Mouse (Mus musculus) myocyte (in vitro differentiated cells): Measurements from ENCODE around the gene Setd1b. TPM values are rescaled to one million over a fixed set of nuclear protein-coding genes. Genes with fewer than 3 reads are reported as not detected.
"Not testable (repeated sequence)": the region's sequence is repeated elsewhere in the genome, so short reads cannot be mapped to it uniquely, and the experiment has no call there.

Experiments
- H3K27me3 ChIP-seq: one replicate; pipeline ENCODE4 v1.6.1; 2011; ENCODE audit not compliant: control insufficient read depth, insufficient read depth, insufficient read length
- H3K36me3 ChIP-seq: one replicate; pipeline ENCODE4 v1.6.1; 2011; ENCODE audit not compliant: control insufficient read depth, insufficient read depth
- H3K4me2 ChIP-seq: one replicate; pipeline ENCODE4 v1.6.1; 2011; ENCODE audit warnings: low read depth, control low read depth
- H3K4me3 ChIP-seq: one replicate; pipeline ENCODE4 v1.5.1; 2011; ENCODE audit warnings: mild to moderate bottlenecking, control low read depth, moderate library complexity
- H3K79me2 ChIP-seq: one replicate; pipeline ENCODE4 v1.6.1; 2011; ENCODE audit not compliant: control insufficient read depth, insufficient read depth
- H3ac ChIP-seq: one replicate; pipeline ENCODE4 v1.6.1; 2011; ENCODE audit not compliant: control insufficient read depth, insufficient read length
- CEBPB ChIP-seq: IDR thresholded peaks from 2 replicates; pipeline ENCODE4 v1.6.1; 2011; ENCODE audit warnings: mild to moderate bottlenecking, moderate library complexity; ENCODE audit not compliant: poor library complexity, insufficient read depth, severe bottlenecking
- E2F4 ChIP-seq: IDR thresholded peaks from one replicate; pipeline ENCODE4 v1.6.1; 2011; ENCODE audit warnings: mild to moderate bottlenecking, control low read depth, moderate library complexity; ENCODE audit not compliant: insufficient read depth
- MAX ChIP-seq: IDR thresholded peaks from one replicate; pipeline ENCODE4 v1.6.1; 2011; ENCODE audit warnings: low read depth, mild to moderate bottlenecking, control low read depth
- MYOD1 ChIP-seq, 3 experiments: IDR thresholded peaks; one replicate each; pipeline ENCODE4 v1.6.1; 2011; ENCODE audit warnings: control low read depth in 2 of 3, low read depth in 2 of 3, mild to moderate bottlenecking in 2 of 3, moderate library complexity in 1 of 3; ENCODE audit not compliant: insufficient read length in 2 of 3, control insufficient read depth in 1 of 3
- MYOG ChIP-seq, 3 experiments: IDR thresholded peaks; one replicate each; pipeline ENCODE4 v1.6.1; 2011; ENCODE audit warnings: control low read depth in 2 of 3, low read depth in 2 of 3, mild to moderate bottlenecking in 2 of 3; ENCODE audit not compliant: insufficient read length in 2 of 3, control insufficient read depth in 1 of 3, insufficient read depth in 1 of 3
- POLR2A ChIP-seq: IDR thresholded peaks from one replicate; pipeline ENCODE4 v1.6.1; 2011; ENCODE audit warnings: low read depth, mild to moderate bottlenecking, control low read depth, moderate library complexity; ENCODE audit not compliant: insufficient read length
- POLR2AphosphoS2 ChIP-seq: IDR thresholded peaks from one replicate; pipeline ENCODE4 v1.6.1; 2011; ENCODE audit warnings: low read depth, control low read depth; ENCODE audit not compliant: insufficient read length
- REST ChIP-seq: IDR thresholded peaks from one replicate; pipeline ENCODE4 v1.6.1; 2011; ENCODE audit warnings: mild to moderate bottlenecking, control low read depth, moderate library complexity; ENCODE audit not compliant: insufficient read depth, insufficient read length
- SRF ChIP-seq: IDR thresholded peaks from one replicate; pipeline ENCODE4 v1.6.1; 2011; ENCODE audit warnings: low read depth; ENCODE audit not compliant: control insufficient read depth, insufficient read length
- TCF12 ChIP-seq: IDR thresholded peaks from one replicate; pipeline ENCODE4 v1.6.1; 2011; ENCODE audit warnings: mild to moderate bottlenecking, control low read depth; ENCODE audit not compliant: poor library complexity, insufficient read depth, severe bottlenecking
- TCF3 ChIP-seq: IDR thresholded peaks from one replicate; pipeline ENCODE4 v1.6.1; 2011; ENCODE audit warnings: low read depth, control low read depth; ENCODE audit not compliant: insufficient read length
- USF1 ChIP-seq: IDR thresholded peaks from one replicate; pipeline ENCODE4 v1.6.1; 2011; ENCODE audit warnings: low read depth, mild to moderate bottlenecking, control low read depth, moderate library complexity
- polyA plus RNA-seq: library from polyadenylated mRNA; unstranded; fragments of >200 nt; fragmentation: generic; extraction: Trizol; gene quantifications from one replicate; pipeline ENCODE4 v1.2.1, GENCODE M21; 2012; ENCODE audit warnings: missing spikeins

The Setd1b gene
- polyA plus RNA-seq, 1 experiment, result 5.4 TPM

GRCm38 (mm10) chr5:123194856-123195255 is 52.9 kb downstream of the Setd1b start:
- no peaks in the 10 kb centered on the region for H3K79me2 ChIP-seq
- H3K4me3 ChIP-seq, result no peak overlapping the region
- no peak overlapping the region for H3K4me2 ChIP-seq
- H3ac ChIP-seq, result no peak overlapping the region
- no peaks in the 10 kb centered on the region for H3K36me3 ChIP-seq
- peaks cover 18% of the 10 kb centered on the region for H3K27me3 ChIP-seq
- no peak for TF ChIP-seq MYOG (IDR thresholded peaks at IDR 0.05; ENCODE audit: control insufficient read depth in 1 of 3, insufficient read depth in 1 of 3, insufficient read length in 2 of 3, low read depth in 2 of 3)
- no peak for TF ChIP-seq TCF12
- TF ChIP-seq POLR2A, result no peak
- TF ChIP-seq SRF, result no peak
- no peak for TF ChIP-seq REST
- TF ChIP-seq CEBPB, result no peak
- no peak for TF ChIP-seq POLR2AphosphoS2
- TF ChIP-seq TCF3, result no peak
- no peak for TF ChIP-seq MAX

- Histone ChIP-seq H3ac (no peak overlapping the region), H3K4me3 (no peak overlapping the region), H3K79me2 (no peaks in the 10 kb centered on the region), H3K36me3 (no peaks in the 10 kb centered on the region), H3K27me3 (peaks cover 18% of the 10 kb centered on the region), H3K4me2 (peak overlapping the region; percentile 34)
- TF ChIP-seq REST, result no peak
- TF ChIP-seq TCF12, result no peak
- no peak for TF ChIP-seq POLR2AphosphoS2
- TF ChIP-seq TCF3, result no peak
- no peak for TF ChIP-seq SRF
- TF ChIP-seq CEBPB, result no peak
- TF ChIP-seq MYOD1 (IDR thresholded peaks at IDR 0.05; ENCODE audit: control insufficient read depth in 1 of 3, insufficient read length in 2 of 3, low read depth in 2 of 3), result no peak
- no peak for TF ChIP-seq MYOG (IDR thresholded peaks at IDR 0.05; ENCODE audit: control insufficient read depth in 1 of 3, insufficient read depth in 1 of 3, insufficient read length in 2 of 3, low read depth in 2 of 3)
- TF ChIP-seq POLR2A, result no peak
- TF ChIP-seq MAX, result no peak
- no peak for TF ChIP-seq USF1
- TF ChIP-seq E2F4, result no peak
These were observed 53.6 kb downstream of the Setd1b start for GRCm38 (mm10) chr5:123195500-123196000.

- H3K4me3 ChIP-seq, result no peak overlapping the region
- no peak overlapping the region for H3K4me2 ChIP-seq
- H3K27me3 ChIP-seq, result peaks cover 18% of the 10 kb centered on the region
- H3K36me3 ChIP-seq, result no peaks in the 10 kb centered on the region
- TF ChIP-seq MYOG (IDR thresholded peaks at IDR 0.05; ENCODE audit: control insufficient read depth in 1 of 3, insufficient read depth in 1 of 3, insufficient read length in 2 of 3, low read depth in 2 of 3) (no peak), MAX (no peak), TCF3 (no peak), USF1 (no peak), POLR2AphosphoS2 (no peak), MYOD1 (IDR thresholded peaks at IDR 0.05; ENCODE audit: control insufficient read depth in 1 of 3, insufficient read length in 2 of 3, low read depth in 2 of 3) (no peak), POLR2A (no peak), SRF (no peak), REST (no peak), E2F4 (no peak), TCF12 (no peak), CEBPB (no peak)
- H3ac ChIP-seq, result no peak overlapping the region
- H3K79me2 ChIP-seq, result no peaks in the 10 kb centered on the region
These were observed 54.8 kb downstream of the Setd1b start for GRCm38 (mm10) chr5:123196746-123197145.

- H3K27me3 ChIP-seq, result peaks cover 14% of the 10 kb centered on the region
- no peak overlapping the region for H3ac ChIP-seq
- no peak overlapping the region for H3K4me2 ChIP-seq
- no peak overlapping the region for H3K4me3 ChIP-seq
- TF ChIP-seq E2F4, result no peak
- no peak for TF ChIP-seq REST
- no peak for TF ChIP-seq MYOD1 (IDR thresholded peaks at IDR 0.05; ENCODE audit: control insufficient read depth in 1 of 3, insufficient read length in 2 of 3, low read depth in 2 of 3)
- TF ChIP-seq CEBPB, result no peak
- TF ChIP-seq POLR2AphosphoS2, result no peak
- no peak for TF ChIP-seq MYOG (IDR thresholded peaks at IDR 0.05; ENCODE audit: control insufficient read depth in 1 of 3, insufficient read depth in 1 of 3, insufficient read length in 2 of 3, low read depth in 2 of 3)
- TF ChIP-seq TCF12, result no peak
- no peak for TF ChIP-seq MAX
- TF ChIP-seq SRF, result no peak
- TF ChIP-seq TCF3, result no peak
- no peak for TF ChIP-seq POLR2A
- no peak for TF ChIP-seq USF1
- no peaks in the 10 kb centered on the region for H3K36me3 ChIP-seq
- no peaks in the 10 kb centered on the region for H3K79me2 ChIP-seq
These were observed 56.5 kb downstream of the Setd1b start for GRCm38 (mm10) chr5:123198523-123198922.

- not testable (repeated sequence) for H3K79me2 ChIP-seq, H3K27me3 ChIP-seq, H3K4me2 ChIP-seq, H3K4me3 ChIP-seq, H3K36me3 ChIP-seq, H3ac ChIP-seq
These were observed 59.0 kb downstream of the Setd1b start for GRCm38 (mm10) chr5:123200816-123201522.
